ENCODE assay signal across 24 mouse cellular contexts in genomic region chr9:32559859-32560258, GRCm38 (mm10). TPM values are rescaled to one million over a fixed set of nuclear protein-coding genes. Genes with fewer than 3 reads are reported as not detected.
DNase-seq lines count a peak whose midpoint lies in the region; ATAC-seq lines count a peak whose summit lies in the region.
"Had no signal": no experiment of that assay in that cellular context is flagged by ENCODE, and none has a peak within 500 bp of the region (broad histone marks: within the 10 kb centered on the region; RNA-seq: fewer than 3 reads in every experiment).

No protein-coding gene starts in this region.

- H3K36me3 ChIP-seq in megakaryocyte, embryonic 14.5 days (replicated peaks; ENCODE audit: low read length), result no peaks in the 10 kb centered on the region
- no peaks in the 10 kb centered on the region for H3K36me3 ChIP-seq in liver, embryonic 15.5 days (replicated peaks)
- no peaks in the 10 kb centered on the region for H3K36me3 ChIP-seq in midbrain, embryonic 10.5 days
- H3K36me3 ChIP-seq: embryonic facial prominence, embryonic 12.5 days; heart, embryonic 15.5 days; midbrain, embryonic 15.5 days; neural tube, embryonic 13.5 days had no signal

- no peak for DNase-seq in midbrain, embryonic 10.5 days (ENCODE audit: low spot score)
- no peak for DNase-seq in kidney, adult 9 months
- no peak for DNase-seq in heart, postnatal 10 days
- DNase-seq: adrenal gland, adult 8-10 months; cerebellum, adult 11 months; cerebellum, postnatal 10 days; forebrain, postnatal 0 days; gastrocnemius, postnatal 25 days; kidney, postnatal 4 days; right cerebral cortex, postnatal 4 days; thymus, postnatal 14 days had no signal

- no peak for ATAC-seq in megakaryocyte, adult 5-6 weeks (ENCODE audit: poor library complexity, severe bottlenecking)
- ATAC-seq in common myeloid progenitor, adult 5-6 weeks (replicated peaks; ENCODE audit: low read depth, poor library complexity, severe bottlenecking), result peak; percentile 31
- peak; percentile 69 for ATAC-seq in liver, embryonic 15.5 days (ENCODE audit: insufficient read depth)
- ATAC-seq: activated CD4-positive, CD25-positive, alpha-beta regulatory T cell, adult 4 months; forebrain, postnatal 0 days; hindbrain, embryonic 16.5 days; intestine, postnatal 0 days; midbrain, embryonic 15.5 days had no signal

- peaks cover 98% of the 10 kb centered on the region for H3K4me1 ChIP-seq in megakaryocyte, embryonic 14.5 days
- H3K4me1 ChIP-seq in liver, embryonic 15.5 days (replicated peaks), result peaks cover 16% of the 10 kb centered on the region
- peaks cover 3% of the 10 kb centered on the region; the same call in 1 of the 2 replicates for H3K4me1 ChIP-seq in midbrain, embryonic 10.5 days
- H3K4me1 ChIP-seq: midbrain, embryonic 15.5 days; neural tube, embryonic 13.5 days had no signal

- intact Hi-C loops in heart, postnatal 10 days (cut with DNase I), result loop anchor here (5.0 kb wide), 1 partner anchor 153 kb away; no protein-coding TSS in a partner anchor

- H3K27me3 ChIP-seq in megakaryocyte, embryonic 14.5 days (replicated peaks), result no peaks in the 10 kb centered on the region
- 0 out of 2 replicates have a peak, but pooled peaks cover 6% of the 10 kb centered on the region for H3K27me3 ChIP-seq in liver, embryonic 15.5 days
- H3K27me3 ChIP-seq in midbrain, embryonic 10.5 days (ENCODE audit: low read depth, poor library complexity, severe bottlenecking), result 0 out of 2 replicates have a peak, but pooled peaks cover 5% of the 10 kb centered on the region
- H3K27me3 ChIP-seq: embryonic facial prominence, embryonic 12.5 days; heart, embryonic 15.5 days had no signal

- H3K4me3 ChIP-seq in megakaryocyte, embryonic 14.5 days (replicated peaks), result peak overlapping the region; percentile 69
- no peak overlapping the region for H3K4me3 ChIP-seq in liver, embryonic 15.5 days (replicated peaks)
- H3K4me3 ChIP-seq in midbrain, embryonic 10.5 days, result no peak overlapping the region
- H3K4me3 ChIP-seq: embryonic facial prominence, embryonic 12.5 days; heart, embryonic 15.5 days; left cerebral cortex, adult 2 months; midbrain, embryonic 15.5 days; myocyte; neural tube, embryonic 13.5 days had no signal

- 18% methylated on average over 8 of the region's 8 CpGs for WGBS in liver, embryonic 15.5 days (ENCODE audit: insufficient replicate concordance)
- 90% methylated on average over 8 of the region's 8 CpGs for WGBS in midbrain, embryonic 10.5 days

- no peak overlapping the region for H3K4me2 ChIP-seq in liver, embryonic 15.5 days
- H3K4me2 ChIP-seq: embryonic facial prominence, embryonic 12.5 days; heart, embryonic 15.5 days; midbrain, embryonic 15.5 days; neural tube, embryonic 13.5 days had no signal

- no peak overlapping the region for H3K27ac ChIP-seq in liver, embryonic 15.5 days (replicated peaks)
- no peak overlapping the region for H3K27ac ChIP-seq in midbrain, embryonic 10.5 days (replicated peaks)
- H3K27ac ChIP-seq: embryonic facial prominence, embryonic 12.5 days; heart, embryonic 15.5 days; left cerebral cortex, adult 2 months; midbrain, embryonic 15.5 days; neural tube, embryonic 13.5 days had no signal

- H3K9ac ChIP-seq in liver, embryonic 15.5 days, result no peak overlapping the region
- H3K9ac ChIP-seq: embryonic facial prominence, embryonic 12.5 days; forebrain, postnatal 0 days; heart, embryonic 15.5 days; midbrain, embryonic 15.5 days; neural tube, embryonic 13.5 days had no signal

- H3K9me3 ChIP-seq in megakaryocyte, embryonic 14.5 days, result no peaks in the 10 kb centered on the region
- no peaks in the 10 kb centered on the region for H3K9me3 ChIP-seq in liver, embryonic 15.5 days (replicated peaks)
- no peaks in the 10 kb centered on the region for H3K9me3 ChIP-seq in midbrain, embryonic 10.5 days (replicated peaks)
- H3K9me3 ChIP-seq: embryonic facial prominence, embryonic 12.5 days; heart, embryonic 15.5 days; midbrain, embryonic 15.5 days; neural tube, embryonic 13.5 days had no signal

RNA-seq across cellular contexts. Expression of gene Fli1, which starts 17.2 kb away (rescaled TPM):
- polyA plus RNA-seq in megakaryocyte, embryonic 14.5 days (2012; ENCODE audit: insufficient read depth, low replicate concordance), result 20.8 and 61.7 TPM in 2 replicates
- 89.0 and 92.7 TPM in 2 replicates for total RNA-seq in megakaryocyte, adult 5-6 weeks (2015)
- 95.8 and 106 TPM in 2 replicates for total RNA-seq in megakaryocyte, adult 5-6 weeks (2017)
- 88.2 and 91.2 TPM in 2 replicates for total RNA-seq in common myeloid progenitor, adult 5-6 weeks (2017)
- polyA plus RNA-seq in liver, embryonic 15.5 days (2015; fragmentation: Nextera tagmentation; extraction: Ambion mirVana), result 8.1 and 9.1 TPM in 2 replicates
- polyA plus RNA-seq in midbrain, embryonic 10.5 days (2016; fragmentation: Nextera tagmentation; extraction: Ambion mirVana), result 13.9 and 17.6 TPM in 2 replicates
- total RNA-seq in heart, postnatal 10 days (2021), result 10 to 100 TPM; 41.1 to 47.5 TPM
- polyA plus RNA-seq: myocyte had no signal
